Mouse (Mus musculus) liver, embryonic 13.5 days (tissue): Measurements from ENCODE around the gene Gdap1l1. TPM values are rescaled to one million over a fixed set of nuclear protein-coding genes. Genes with fewer than 3 reads are reported as not detected.
"Not testable (repeated sequence)": the region's sequence is repeated elsewhere in the genome, so short reads cannot be mapped to it uniquely, and the experiment has no call there.

ENCODE experiments used
- ATAC-seq: fragments of 200-750 bp; cut with Nextera tagmentation; 2 replicates; pipeline ENCODE4 v1.8.0; 2017; ENCODE audit warnings: low read depth, mild to moderate bottlenecking, moderate number of reproducible peaks, moderate library complexity
- DNase-seq: peaks from one replicate; pipeline ENCODE4 v3.0.0; 2022
- H3K27ac ChIP-seq: fragments of 300-500 bp; sonication (generic); 2 replicates; pipeline ENCODE4 v1.5.1; 2015; ENCODE audit warnings: moderate library complexity, mild to moderate bottlenecking, inconsistent platforms
- H3K27me3 ChIP-seq: fragments of 300-500 bp; sonication (generic); 2 replicates; pipeline ENCODE4 v1.6.1; 2015; ENCODE audit warnings: mild to moderate bottlenecking, inconsistent platforms
- H3K36me3 ChIP-seq: fragments of 300-500 bp; sonication (generic); 2 replicates; pipeline ENCODE4 v1.6.1; 2015; ENCODE audit warnings: mild to moderate bottlenecking, inconsistent platforms
- H3K4me1 ChIP-seq: fragments of 300-500 bp; sonication (generic); replicated peaks from 2 replicates; pipeline ENCODE4 v1.6.1; 2015; ENCODE audit warnings: inconsistent platforms
- H3K4me2 ChIP-seq: fragments of 300-500 bp; sonication (generic); 2 replicates; pipeline ENCODE4 v1.6.1; 2015; ENCODE audit warnings: inconsistent platforms, mild to moderate bottlenecking, moderate library complexity
- H3K4me3 ChIP-seq: fragments of 300-500 bp; sonication (generic); replicated peaks from 2 replicates; pipeline ENCODE4 v1.5.1; 2015; ENCODE audit warnings: mild to moderate bottlenecking, inconsistent platforms
- H3K9ac ChIP-seq: fragments of 300-500 bp; sonication (generic); 2 replicates; pipeline ENCODE4 v1.6.1; 2015; ENCODE audit warnings: mild to moderate bottlenecking, inconsistent platforms
- H3K9me3 ChIP-seq: fragments of 300-500 bp; sonication (generic); replicated peaks from 2 replicates; pipeline ENCODE4 v1.6.1; 2016; ENCODE audit warnings: inconsistent platforms
- WGBS: fragments of 180-500 bp; shearing (Covaris S2); methylation state at CpG from one replicate; pipeline ENCODE4 v1.1.7; 2015; ENCODE audit not compliant: insufficient replicate concordance; 5-methylcytosine and 5-hydroxymethylcytosine counted together
- polyA plus RNA-seq: library from polyadenylated mRNA; unstranded; fragments of >200 nt; fragmentation: Nextera tagmentation; extraction: Ambion mirVana; gene quantifications from 2 replicates; pipeline ENCODE4 v1.2.1, GENCODE M21; 2015

The Gdap1l1 gene
- polyA plus RNA-seq, 1 experiment from 2014 or later, result 0.35 TPM

GRCm38 (mm10) chr2:163410211-163410610, 28.1 kb upstream of the Gdap1l1 start:
- Histone ChIP-seq H3K27me3 (no peaks in the 10 kb centered on the region), H3K4me1 (no peaks in the 10 kb centered on the region), H3K4me2 (no peak overlapping the region), H3K27ac (no peak overlapping the region), H3K9ac (no peak overlapping the region), H3K9me3 (no peaks in the 10 kb centered on the region), H3K36me3 (peaks cover 75% of the 10 kb centered on the region), H3K4me3 (no peak overlapping the region)
- ATAC-seq (no peak), DNase-seq (no peak)
- WGBS, result 80% methylated on average over 3 of the region's 3 CpGs

- WGBS, result 89% methylated on average over 3 of the region's 3 CpGs
- H3K27me3 ChIP-seq, H3K4me2 ChIP-seq, H3K27ac ChIP-seq, H3K9ac ChIP-seq, H3K4me3 ChIP-seq, DNase-seq, H3K9me3 ChIP-seq, ATAC-seq, H3K4me1 ChIP-seq: not testable (repeated sequence)
- peaks cover 70% of the 10 kb centered on the region for H3K36me3 ChIP-seq
These were observed 26.9 kb upstream of the Gdap1l1 start for GRCm38 (mm10) chr2:163411344-163411743.

- no peak overlapping the region for H3K4me3 ChIP-seq
- no peaks in the 10 kb centered on the region for H3K27me3 ChIP-seq
- H3K4me1 ChIP-seq, result peaks cover 7% of the 10 kb centered on the region
- no peaks in the 10 kb centered on the region for H3K9me3 ChIP-seq
- H3K36me3 ChIP-seq, result peaks cover 69% of the 10 kb centered on the region
- WGBS, result 66% methylated on average over 4 of the region's 4 CpGs
- H3K27ac ChIP-seq, result no peak overlapping the region
- DNase-seq (no peak), ATAC-seq (no peak)
- H3K9ac ChIP-seq, result no peak overlapping the region
- H3K4me2 ChIP-seq, result no peak overlapping the region
These were observed 26.4 kb upstream of the Gdap1l1 start for GRCm38 (mm10) chr2:163411840-163412239.

- Histone ChIP-seq H3K27ac (no peak overlapping the region), H3K9ac (no peak overlapping the region), H3K4me1 (peaks cover 13% of the 10 kb centered on the region), H3K36me3 (peaks cover 63% of the 10 kb centered on the region), H3K4me3 (no peak overlapping the region), H3K4me2 (no peak overlapping the region), H3K9me3 (no peaks in the 10 kb centered on the region), H3K27me3 (no peaks in the 10 kb centered on the region)
- 95% methylated on average over 4 of the region's 4 CpGs for WGBS
- DNase-seq (no peak), ATAC-seq (no peak)
These were observed 25.9 kb upstream of the Gdap1l1 start for GRCm38 (mm10) chr2:163412419-163412818.

GRCm38 (mm10) chr2:163412846-163413590, 25.3 kb upstream of the Gdap1l1 start:
- Histone ChIP-seq H3K4me1 (peaks cover 19% of the 10 kb centered on the region), H3K4me3 (no peak overlapping the region), H3K4me2 (no peak overlapping the region), H3K36me3 (peaks cover 59% of the 10 kb centered on the region), H3K9ac (no peak overlapping the region), H3K9me3 (no peaks in the 10 kb centered on the region), H3K27ac (no peak overlapping the region), H3K27me3 (no peaks in the 10 kb centered on the region)
- no peak for DNase-seq
- no peak for ATAC-seq
- 80% methylated on average over 9 of the region's 9 CpGs for WGBS

GRCm38 (mm10) chr2:163417026-163417425, 21.2 kb upstream of the Gdap1l1 start:
- H3K27ac ChIP-seq, result no peak overlapping the region
- H3K27me3 ChIP-seq, result no peaks in the 10 kb centered on the region
- ATAC-seq (no peak), DNase-seq (no peak)
- peak overlapping the region; percentile 95; the same call in 1 of the 2 replicates for H3K4me3 ChIP-seq
- no peaks in the 10 kb centered on the region for H3K9me3 ChIP-seq
- H3K4me2 ChIP-seq, result peak overlapping the region; percentile 86; the same call in 1 of the 2 replicates
- H3K36me3 ChIP-seq, result peaks cover 23% of the 10 kb centered on the region
- H3K9ac ChIP-seq, result peak overlapping the region; percentile 91; the same call in 1 of the 2 replicates
- peaks cover 37% of the 10 kb centered on the region for H3K4me1 ChIP-seq
- WGBS, result 85% methylated on average over 6 of the region's 6 CpGs

- peaks cover 43% of the 10 kb centered on the region for H3K4me1 ChIP-seq
- no peak for ATAC-seq
- H3K9ac ChIP-seq, result peak overlapping the region; percentile 91
- no peaks in the 10 kb centered on the region for H3K9me3 ChIP-seq
- H3K27ac ChIP-seq, result no peak overlapping the region
- peaks cover 17% of the 10 kb centered on the region for H3K36me3 ChIP-seq
- H3K4me3 ChIP-seq, result peak overlapping the region; percentile 95
- H3K27me3 ChIP-seq, result no peaks in the 10 kb centered on the region
- H3K4me2 ChIP-seq, result peak overlapping the region; percentile 86
- no peak for DNase-seq
These were observed 20.4 kb upstream of the Gdap1l1 start for GRCm38 (mm10) chr2:163417830-163418229.

- under 1% methylated on average over 50 of the region's 50 CpGs for WGBS
- Histone ChIP-seq H3K9me3 (no peaks in the 10 kb centered on the region), H3K27ac (peak overlapping the region; percentile 87), H3K4me1 (peaks cover 44% of the 10 kb centered on the region), H3K27me3 (no peaks in the 10 kb centered on the region), H3K4me3 (peak overlapping the region; percentile 95), H3K9ac (peak overlapping the region; percentile 91), H3K36me3 (peaks cover 9% of the 10 kb centered on the region), H3K4me2 (peak overlapping the region; percentile 86)
- peak; percentile 62 for ATAC-seq
- no peak for DNase-seq
These were observed 19.4 kb upstream of the Gdap1l1 start for GRCm38 (mm10) chr2:163418841-163419345.

- DNase-seq, result peak; percentile 100
These were observed 18.8 kb upstream of the Gdap1l1 start for GRCm38 (mm10) chr2:163419346-163420045.

GRCm38 (mm10) chr2:163420366-163420886, 17.9 kb upstream of the Gdap1l1 start:
- peaks cover 44% of the 10 kb centered on the region for H3K4me1 ChIP-seq
- peak; percentile 4 for DNase-seq
- H3K9me3 ChIP-seq, result no peaks in the 10 kb centered on the region
- ATAC-seq, result no peak
- 14% methylated on average over 10 of the region's 10 CpGs for WGBS
- H3K27me3 ChIP-seq, result no peaks in the 10 kb centered on the region
- H3K36me3 ChIP-seq, result no peaks in the 10 kb centered on the region
- H3K27ac ChIP-seq, result peak overlapping the region; percentile 56
- peak overlapping the region; percentile 76 for H3K9ac ChIP-seq
- peak overlapping the region; percentile 95 for H3K4me3 ChIP-seq
- H3K4me2 ChIP-seq, result peak overlapping the region; percentile 75

More at GRCm38 (mm10) chr2:163419346-163420045, 18.8 kb upstream of the Gdap1l1 start:
- Histone ChIP-seq H3K4me3 (peak overlapping the region; percentile 95), H3K9ac (peak overlapping the region; percentile 91), H3K4me1 (peaks cover 44% of the 10 kb centered on the region), H3K9me3 (no peaks in the 10 kb centered on the region), H3K4me2 (peak overlapping the region; percentile 86), H3K27ac (peak overlapping the region; percentile 87), H3K27me3 (no peaks in the 10 kb centered on the region), H3K36me3 (peaks cover 4% of the 10 kb centered on the region)
- WGBS, result under 1% methylated on average over 58 of the region's 71 CpGs
- peak; percentile 98 for ATAC-seq

GRCm38 (mm10) chr2:163422895-163423660, 15.2 kb upstream of the Gdap1l1 start:
- H3K9me3 ChIP-seq, result no peaks in the 10 kb centered on the region
- H3K4me1 ChIP-seq, result peaks cover 25% of the 10 kb centered on the region
- H3K4me3 ChIP-seq, result no peak overlapping the region
- H3K27ac ChIP-seq, result no peak overlapping the region
- no peak overlapping the region for H3K9ac ChIP-seq
- ATAC-seq (no peak), DNase-seq (no peak)
- WGBS, result 51% methylated on average over 9 of the region's 9 CpGs
- no peak overlapping the region for H3K4me2 ChIP-seq
- no peaks in the 10 kb centered on the region for H3K36me3 ChIP-seq
- H3K27me3 ChIP-seq, result no peaks in the 10 kb centered on the region
